Mouse (Mus musculus): Measurements from ENCODE around the gene Ikzf4. TPM values are rescaled to one million over a fixed set of nuclear protein-coding genes. Genes with fewer than 3 reads are reported as not detected.

Ikzf4 gene
- polyA plus RNA-seq, 1 experiment from 2014 or later: 1.9 TPM

DNA sequence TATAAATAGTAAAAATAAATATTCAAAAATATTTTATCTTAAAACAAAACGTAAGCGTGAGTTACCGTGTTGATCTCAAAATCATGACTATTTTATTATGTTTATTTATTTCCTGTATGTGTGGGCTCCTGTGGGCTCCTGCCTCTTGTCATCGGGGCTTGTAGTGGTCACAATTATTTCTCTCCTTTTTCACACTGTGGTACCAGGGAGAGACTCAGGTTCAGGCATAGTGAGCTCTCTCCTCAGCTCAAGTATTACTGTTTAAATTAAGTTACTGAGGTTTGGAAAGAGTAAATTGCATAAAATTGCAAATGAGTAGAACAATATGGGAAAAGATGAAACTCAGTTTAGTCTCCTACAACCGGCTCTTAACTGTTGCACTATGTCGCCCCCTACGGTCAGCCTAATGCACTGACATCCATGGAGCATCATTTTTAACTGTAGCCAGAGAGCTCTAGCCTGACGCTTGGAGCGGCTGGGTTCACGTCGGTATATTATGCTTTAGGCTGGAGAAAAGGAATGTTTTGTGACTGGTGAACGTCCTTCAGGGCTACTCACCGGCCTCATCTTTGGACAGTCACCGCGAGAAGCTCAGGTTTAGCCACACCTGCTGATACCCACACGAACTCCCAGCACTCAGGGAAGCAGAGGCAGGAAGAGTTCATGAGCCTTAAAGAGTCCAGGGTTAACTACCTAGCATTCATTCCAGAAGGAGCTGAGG lies 33.2 kb downstream of the Ikzf4 start:
- no peaks in the 10 kb centered on the region for H3K27me3 ChIP-seq (ENCODE audit: control insufficient read depth, insufficient read depth, low read length)
- ATAC-seq (replicated peaks; ENCODE audit: insufficient number of reproducible peaks, low FRiP score, low TSS enrichment): peak; percentile 28; the same call in 1 of the 2 replicates
- 0 out of 2 replicates have a peak overlapping the region, but pooled peaks have one; percentile 1 for H3K4me2 ChIP-seq
- no peak overlapping the region for H3K4me3 ChIP-seq (ENCODE audit: low read depth, low read length)
- WGBS (ENCODE audit: insufficient replicate concordance): 15% methylated on average over 16 of the region's 16 CpGs
- H3K27ac ChIP-seq (ENCODE audit: low read depth, low read length): no peak overlapping the region
- H3K36me3 ChIP-seq (ENCODE audit: control insufficient read depth, insufficient read depth, low read length): no peaks in the 10 kb centered on the region
- H3K4me1 ChIP-seq (ENCODE audit: control insufficient read depth, insufficient read depth, low read length): no peaks in the 10 kb centered on the region
- H3K9me3 ChIP-seq (replicated peaks; ENCODE audit: control insufficient read depth, low read length): no peaks in the 10 kb centered on the region
- no peak overlapping the region for H3K9ac ChIP-seq (ENCODE audit: low read depth, low read length)

GRCm38 (mm10) chr10:128606483-128606882 lies 39.3 kb downstream of the Ikzf4 start:
- Histone ChIP-seq H3K4me2 (no peak overlapping the region), H3K4me1 (ENCODE audit: control insufficient read depth, insufficient read depth, low read length) (no peaks in the 10 kb centered on the region), H3K36me3 (ENCODE audit: control insufficient read depth, insufficient read depth, low read length) (no peaks in the 10 kb centered on the region), H3K4me3 (ENCODE audit: low read depth, low read length) (no peak overlapping the region), H3K9ac (ENCODE audit: low read depth, low read length) (no peak overlapping the region), H3K27me3 (ENCODE audit: control insufficient read depth, insufficient read depth, low read length) (no peaks in the 10 kb centered on the region), H3K27ac (ENCODE audit: low read depth, low read length) (no peak overlapping the region), H3K9me3 (replicated peaks; ENCODE audit: control insufficient read depth, low read length) (no peaks in the 10 kb centered on the region)
- ATAC-seq (replicated peaks; ENCODE audit: insufficient number of reproducible peaks, low FRiP score, low TSS enrichment): no peak
- WGBS (ENCODE audit: insufficient replicate concordance): 42% methylated on average over 2 of the region's 2 CpGs

DNA sequence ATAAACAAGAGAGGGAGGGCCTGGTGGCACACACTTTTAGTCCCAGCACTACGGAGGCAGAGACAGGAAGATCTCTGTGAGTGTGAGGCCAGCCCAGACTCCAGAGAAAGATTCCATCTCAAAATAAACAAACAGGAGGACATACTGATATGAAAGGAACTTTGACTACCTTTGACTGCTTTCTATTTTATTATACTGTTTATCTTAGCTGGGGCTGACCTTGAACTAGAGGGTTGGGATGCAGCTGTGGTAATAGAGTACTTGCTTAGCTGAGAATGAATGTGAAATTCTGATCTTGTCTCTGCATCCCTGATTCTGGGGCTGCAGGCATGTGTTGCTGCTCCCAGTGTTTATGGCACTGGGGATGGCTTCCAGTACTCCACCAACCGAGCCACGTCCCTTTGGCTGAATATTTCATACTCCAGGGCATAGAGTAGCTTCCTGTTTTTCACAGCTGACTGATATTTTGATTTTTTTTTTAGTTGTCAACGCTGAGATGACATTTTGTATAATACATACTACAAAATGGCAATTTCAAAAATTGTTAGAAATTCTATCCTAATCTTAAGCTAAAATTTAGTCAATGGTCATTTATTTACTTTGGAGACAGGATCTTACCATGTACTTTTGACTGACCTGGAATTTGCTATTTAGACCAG lies 43.2 kb downstream of the Ikzf4 start:
- no peak overlapping the region for H3K9ac ChIP-seq (ENCODE audit: low read depth, low read length)
- H3K4me1 ChIP-seq (ENCODE audit: control insufficient read depth, insufficient read depth, low read length): no peaks in the 10 kb centered on the region
- no peaks in the 10 kb centered on the region for H3K9me3 ChIP-seq (replicated peaks; ENCODE audit: control insufficient read depth, low read length)
- 76% methylated on average over 4 of the region's 4 CpGs for WGBS (ENCODE audit: insufficient replicate concordance)
- H3K27ac ChIP-seq (ENCODE audit: low read depth, low read length): no peak overlapping the region
- no peak for ATAC-seq (replicated peaks; ENCODE audit: insufficient number of reproducible peaks, low FRiP score, low TSS enrichment)
- no peaks in the 10 kb centered on the region for H3K36me3 ChIP-seq (ENCODE audit: control insufficient read depth, insufficient read depth, low read length)
- no peak overlapping the region for H3K4me3 ChIP-seq (ENCODE audit: low read depth, low read length)
- no peak overlapping the region for H3K4me2 ChIP-seq
- no peaks in the 10 kb centered on the region for H3K27me3 ChIP-seq (ENCODE audit: control insufficient read depth, insufficient read depth, low read length)

- no peak for ATAC-seq (replicated peaks; ENCODE audit: insufficient number of reproducible peaks, low FRiP score, low TSS enrichment)
- Histone ChIP-seq H3K27ac (ENCODE audit: low read depth, low read length) (no peak overlapping the region), H3K36me3 (ENCODE audit: control insufficient read depth, insufficient read depth, low read length) (no peaks in the 10 kb centered on the region), H3K9me3 (replicated peaks; ENCODE audit: control insufficient read depth, low read length) (no peaks in the 10 kb centered on the region), H3K4me1 (ENCODE audit: control insufficient read depth, insufficient read depth, low read length) (no peaks in the 10 kb centered on the region), H3K9ac (ENCODE audit: low read depth, low read length) (no peak overlapping the region), H3K4me2 (no peak overlapping the region), H3K4me3 (ENCODE audit: low read depth, low read length) (no peak overlapping the region), H3K27me3 (ENCODE audit: control insufficient read depth, insufficient read depth, low read length) (no peaks in the 10 kb centered on the region)
- 63% methylated on average over 1 of the region's 1 CpGs for WGBS (ENCODE audit: insufficient replicate concordance)
These were observed 44.3 kb downstream of the Ikzf4 start for GRCm38 (mm10) chr10:128601499-128601898.

DNA sequence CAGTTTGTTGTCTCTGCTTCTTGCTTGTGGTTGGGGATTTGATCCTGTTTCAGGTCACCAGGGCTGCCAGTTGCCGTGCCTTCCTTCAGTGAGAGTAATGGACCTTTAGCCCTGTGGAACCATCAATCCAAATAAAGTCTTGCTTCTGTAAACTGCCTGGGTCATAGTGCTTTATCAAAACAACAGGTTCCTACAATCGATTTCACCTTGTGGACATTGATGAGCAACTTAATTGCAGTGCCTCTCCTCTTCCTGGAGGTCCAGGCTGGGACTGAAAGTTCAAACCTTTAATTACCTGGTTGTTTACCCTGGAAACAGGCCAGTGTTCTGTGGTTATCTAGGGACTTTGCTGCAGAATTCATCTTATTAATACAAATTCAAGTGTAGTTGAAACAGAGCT lies 47.3 kb downstream of the Ikzf4 start:
- Histone ChIP-seq H3K9me3 (replicated peaks; ENCODE audit: control insufficient read depth, low read length) (no peaks in the 10 kb centered on the region), H3K27ac (ENCODE audit: low read depth, low read length) (no peak overlapping the region), H3K36me3 (ENCODE audit: control insufficient read depth, insufficient read depth, low read length) (no peaks in the 10 kb centered on the region), H3K4me1 (ENCODE audit: control insufficient read depth, insufficient read depth, low read length) (no peaks in the 10 kb centered on the region), H3K4me2 (no peak overlapping the region), H3K4me3 (ENCODE audit: low read depth, low read length) (no peak overlapping the region), H3K27me3 (ENCODE audit: control insufficient read depth, insufficient read depth, low read length) (no peaks in the 10 kb centered on the region), H3K9ac (ENCODE audit: low read depth, low read length) (no peak overlapping the region)
- ATAC-seq (replicated peaks; ENCODE audit: insufficient number of reproducible peaks, low FRiP score, low TSS enrichment): no peak
- WGBS (ENCODE audit: insufficient replicate concordance): 65% methylated on average over 2 of the region's 2 CpGs

DNA sequence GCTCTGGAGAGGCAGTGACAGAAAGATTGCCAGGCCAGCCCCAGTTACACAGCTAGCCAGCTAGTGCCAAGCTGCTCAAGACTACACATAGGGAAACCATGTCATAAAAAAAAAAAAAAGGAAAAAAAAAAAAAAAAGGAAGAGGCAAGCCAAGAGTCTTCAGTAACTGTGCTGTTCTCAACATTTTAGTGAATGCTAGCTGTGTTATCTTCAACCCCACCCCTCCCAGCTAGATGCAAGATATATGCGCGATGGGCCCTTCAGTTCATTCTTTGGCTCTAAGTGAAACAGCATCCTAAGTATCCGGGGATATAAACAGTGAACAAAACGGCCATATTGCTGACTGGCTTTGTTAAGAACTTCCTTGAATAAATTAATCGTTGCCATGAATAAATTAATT lies 53.0 kb downstream of the Ikzf4 start:
- Histone ChIP-seq H3K4me3 (ENCODE audit: low read depth, low read length) (no peak overlapping the region), H3K27me3 (ENCODE audit: control insufficient read depth, insufficient read depth, low read length) (peaks cover 16% of the 10 kb centered on the region), H3K9ac (ENCODE audit: low read depth, low read length) (no peak overlapping the region), H3K9me3 (replicated peaks; ENCODE audit: control insufficient read depth, low read length) (no peaks in the 10 kb centered on the region), H3K27ac (ENCODE audit: low read depth, low read length) (no peak overlapping the region), H3K4me1 (ENCODE audit: control insufficient read depth, insufficient read depth, low read length) (0 out of 2 replicates have a peak, but pooled peaks cover 7% of the 10 kb centered on the region), H3K4me2 (no peak overlapping the region), H3K36me3 (ENCODE audit: control insufficient read depth, insufficient read depth, low read length) (no peaks in the 10 kb centered on the region)
- WGBS (ENCODE audit: insufficient replicate concordance): 67% methylated on average over 5 of the region's 5 CpGs
- ATAC-seq (replicated peaks; ENCODE audit: insufficient number of reproducible peaks, low FRiP score, low TSS enrichment): no peak

DNA sequence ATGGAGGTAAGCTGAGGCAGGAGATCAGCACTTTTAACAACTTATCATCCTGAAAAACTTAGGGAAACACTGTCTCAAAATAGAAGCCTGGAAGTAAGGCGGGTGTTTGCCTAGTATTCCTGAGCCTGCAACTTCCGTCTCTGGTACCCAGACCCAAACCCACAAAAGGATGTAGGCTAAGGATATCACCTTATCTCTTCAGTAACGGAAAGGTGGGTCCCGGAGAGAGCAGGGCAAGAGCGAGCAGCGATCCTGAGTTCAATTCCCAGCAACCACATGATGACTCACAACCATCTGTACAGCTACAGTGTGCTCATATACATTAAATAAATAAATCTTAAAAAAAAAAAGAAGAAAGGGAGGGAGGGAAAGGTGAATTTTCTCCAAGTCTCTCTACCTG lies 54.4 kb downstream of the Ikzf4 start:
- H3K4me1 ChIP-seq (ENCODE audit: control insufficient read depth, insufficient read depth, low read length): 0 out of 2 replicates have a peak, but pooled peaks cover 7% of the 10 kb centered on the region
- H3K4me3 ChIP-seq (ENCODE audit: low read depth, low read length): no peak overlapping the region
- H3K9me3 ChIP-seq (replicated peaks; ENCODE audit: control insufficient read depth, low read length): no peaks in the 10 kb centered on the region
- H3K36me3 ChIP-seq (ENCODE audit: control insufficient read depth, insufficient read depth, low read length): no peaks in the 10 kb centered on the region
- no peak for ATAC-seq (replicated peaks; ENCODE audit: insufficient number of reproducible peaks, low FRiP score, low TSS enrichment)
- no peak overlapping the region for H3K4me2 ChIP-seq
- WGBS (ENCODE audit: insufficient replicate concordance): 58% methylated on average over 6 of the region's 6 CpGs
- H3K27me3 ChIP-seq (ENCODE audit: control insufficient read depth, insufficient read depth, low read length): peaks cover 22% of the 10 kb centered on the region
- no peak overlapping the region for H3K9ac ChIP-seq (ENCODE audit: low read depth, low read length)
- H3K27ac ChIP-seq (ENCODE audit: low read depth, low read length): no peak overlapping the region

- peak; percentile 44 for ATAC-seq (replicated peaks; ENCODE audit: insufficient number of reproducible peaks, low FRiP score, low TSS enrichment)
- H3K4me3 ChIP-seq (ENCODE audit: low read depth, low read length): peak overlapping the region; percentile 60
- WGBS (ENCODE audit: insufficient replicate concordance): under 1% methylated on average over 43 of the region's 43 CpGs
- no peak overlapping the region for H3K27ac ChIP-seq (ENCODE audit: low read depth, low read length)
- no peaks in the 10 kb centered on the region for H3K36me3 ChIP-seq (ENCODE audit: control insufficient read depth, insufficient read depth, low read length)
- H3K9me3 ChIP-seq (replicated peaks; ENCODE audit: control insufficient read depth, low read length): no peaks in the 10 kb centered on the region
- H3K4me1 ChIP-seq (ENCODE audit: control insufficient read depth, insufficient read depth, low read length): 0 out of 2 replicates have a peak, but pooled peaks cover 7% of the 10 kb centered on the region
- peak overlapping the region; percentile 62 for H3K9ac ChIP-seq (ENCODE audit: low read depth, low read length)
- H3K27me3 ChIP-seq (ENCODE audit: control insufficient read depth, insufficient read depth, low read length): peaks cover 28% of the 10 kb centered on the region
- H3K4me2 ChIP-seq: peak overlapping the region; percentile 98
These were observed 55.5 kb downstream of the Ikzf4 start for GRCm38 (mm10) chr10:128590193-128590690.

Measured in heart, embryonic 11.5 days (tissue).